Mouse (Mus musculus): ENCODE measurements at regions not wholly inside any gene's neighbourhood (a gene's known extent, or its start where the extent isn't known, plus 50 kb on each side); places are given as distances from the start of the nearest gene placed in this dataset.

- DNase-seq (ENCODE audit: low spot score), result no peak
These were observed 133.0 kb downstream of the Ndufa10 start for GRCm38 (mm10) chr1:92340644-92341043.

GRCm38 (mm10) chr1:92338589-92338988, 135.1 kb downstream of the Ndufa10 start:
- DNase-seq (ENCODE audit: low spot score), result no peak

GRCm38 (mm10) chr1:92337450-92337849, 136.2 kb downstream of the Ndufa10 start:
- DNase-seq (ENCODE audit: low spot score), result no peak

GRCm38 (mm10) chr1:92332248-92332584, 136.7 kb upstream of the Hdac4 start:
- no peak for DNase-seq (ENCODE audit: low spot score)

- no peak for DNase-seq (ENCODE audit: low spot score)
These were observed 136.2 kb upstream of the Hdac4 start for GRCm38 (mm10) chr1:92331559-92332247.

GRCm38 (mm10) chr1:92330181-92330580, 134.7 kb upstream of the Hdac4 start:
- no peak for DNase-seq (ENCODE audit: low spot score)

GRCm38 (mm10) chr1:92329491-92329890, 134.0 kb upstream of the Hdac4 start:
- no peak for DNase-seq (ENCODE audit: low spot score)

- DNase-seq (ENCODE audit: low spot score), result no peak
These were observed 131.6 kb upstream of the Hdac4 start for GRCm38 (mm10) chr1:92327141-92327540.

GRCm38 (mm10) chr1:92325281-92325680, 129.8 kb upstream of the Hdac4 start:
- DNase-seq (ENCODE audit: low spot score), result no peak

- no peak for DNase-seq (ENCODE audit: low spot score)
These were observed 128.8 kb upstream of the Hdac4 start for GRCm38 (mm10) chr1:92324091-92324950.

GRCm38 (mm10) chr1:92317131-92317530, 121.6 kb upstream of the Hdac4 start:
- DNase-seq (ENCODE audit: low spot score), result no peak

GRCm38 (mm10) chr1:92316191-92316723, 120.8 kb upstream of the Hdac4 start:
- no peak for DNase-seq (ENCODE audit: low spot score)

GRCm38 (mm10) chr1:92313001-92313597, 117.6 kb upstream of the Hdac4 start:
- DNase-seq (ENCODE audit: low spot score), result no peak

GRCm38 (mm10) chr1:92309883-92310282, 114.4 kb upstream of the Hdac4 start:
- no peak for DNase-seq (ENCODE audit: low spot score)

GRCm38 (mm10) chr1:92309381-92309780, 113.9 kb upstream of the Hdac4 start:
- DNase-seq (ENCODE audit: low spot score), result no peak

- no peak for DNase-seq (ENCODE audit: low spot score)
These were observed 113.0 kb upstream of the Hdac4 start for GRCm38 (mm10) chr1:92308537-92308936.

- DNase-seq (ENCODE audit: low spot score), result no peak
These were observed 110.5 kb upstream of the Hdac4 start for GRCm38 (mm10) chr1:92306042-92306441.

GRCm38 (mm10) chr1:92299041-92299440, 103.5 kb upstream of the Hdac4 start:
- no peak for DNase-seq (ENCODE audit: low spot score)

- DNase-seq (ENCODE audit: low spot score), result no peak
These were observed 97.3 kb upstream of the Hdac4 start for GRCm38 (mm10) chr1:92292681-92293380.

GRCm38 (mm10) chr1:92286966-92287342, 91.5 kb upstream of the Hdac4 start:
- no peak for DNase-seq (ENCODE audit: low spot score)

- DNase-seq (ENCODE audit: low spot score), result no peak
These were observed 90.8 kb upstream of the Hdac4 start for GRCm38 (mm10) chr1:92286013-92286965.

All from ovary, postnatal 14 days (tissue).